Mouse (Mus musculus): ENCODE measurements around the gene Hoxb1. TPM values are rescaled to one million over a fixed set of nuclear protein-coding genes. Genes with fewer than 3 reads are reported as not detected.
A peak's percentile ranks its signal among the peaks of the same experiment; 100 is the strongest.

The Hoxb1 gene
- polyA plus RNA-seq, 1 experiment from 2014 or later = 0.13 TPM

GRCm38 (mm10) chr11:96405541-96405940 is 40.0 kb downstream of the Hoxb1 start:
- DNase-seq (ENCODE audit: low spot score) (no peak), ATAC-seq (ENCODE audit: low read depth) (no peak)
- Histone ChIP-seq H3K27ac (replicated peaks; ENCODE audit: low read depth, low read length) (no peak overlapping the region), H3K4me2 (ENCODE audit: low read depth, low read length) (no peak overlapping the region), H3K36me3 (ENCODE audit: control insufficient read depth, insufficient read depth, low read length) (no peaks in the 10 kb centered on the region), H3K27me3 (replicated peaks; ENCODE audit: control insufficient read depth, insufficient read depth, low read length) (0 out of 2 replicates have a peak, but pooled peaks cover 5% of the 10 kb centered on the region), H3K9me3 (ENCODE audit: control insufficient read depth, low read length) (no peaks in the 10 kb centered on the region), H3K9ac (ENCODE audit: low read depth, low read length) (no peak overlapping the region), H3K4me1 (ENCODE audit: control insufficient read depth, insufficient read depth, low read length) (peaks cover 19% of the 10 kb centered on the region; the same call in 1 of the 2 replicates), H3K4me3 (ENCODE audit: low read depth, low read length) (no peak overlapping the region)
- WGBS = 56% methylated on average over 4 of the region's 4 CpGs

- Histone ChIP-seq H3K9me3 (ENCODE audit: control insufficient read depth, low read length) (no peaks in the 10 kb centered on the region), H3K36me3 (ENCODE audit: control insufficient read depth, insufficient read depth, low read length) (no peaks in the 10 kb centered on the region), H3K27me3 (replicated peaks; ENCODE audit: control insufficient read depth, insufficient read depth, low read length) (0 out of 2 replicates have a peak, but pooled peaks cover 5% of the 10 kb centered on the region), H3K27ac (replicated peaks; ENCODE audit: low read depth, low read length) (no peak overlapping the region), H3K4me2 (ENCODE audit: low read depth, low read length) (peak overlapping the region; percentile 51), H3K4me3 (ENCODE audit: low read depth, low read length) (peak overlapping the region; percentile 14), H3K9ac (ENCODE audit: low read depth, low read length) (peak overlapping the region; percentile 1; the same call in 1 of the 2 replicates), H3K4me1 (ENCODE audit: control insufficient read depth, insufficient read depth, low read length) (peaks cover 19% of the 10 kb centered on the region; the same call in 1 of the 2 replicates)
- peak; percentile 81 for DNase-seq (ENCODE audit: low spot score)
- WGBS = 6% methylated on average over 33 of the region's 36 CpGs
- ATAC-seq (ENCODE audit: low read depth) = peak; percentile 77
Measured at GRCm38 (mm10) chr11:96407191-96408072, 41.9 kb downstream of the Hoxb1 start.

GRCm38 (mm10) chr11:96408234-96409010 is 42.9 kb downstream of the Hoxb1 start:
- Histone ChIP-seq H3K27ac (replicated peaks; ENCODE audit: low read depth, low read length) (no peak overlapping the region), H3K9ac (ENCODE audit: low read depth, low read length) (peak overlapping the region; percentile 1; the same call in 1 of the 2 replicates), H3K4me2 (ENCODE audit: low read depth, low read length) (peak overlapping the region; percentile 51), H3K9me3 (ENCODE audit: control insufficient read depth, low read length) (no peaks in the 10 kb centered on the region), H3K36me3 (ENCODE audit: control insufficient read depth, insufficient read depth, low read length) (no peaks in the 10 kb centered on the region), H3K4me3 (ENCODE audit: low read depth, low read length) (no peak overlapping the region), H3K4me1 (ENCODE audit: control insufficient read depth, insufficient read depth, low read length) (peaks cover 23% of the 10 kb centered on the region), H3K27me3 (replicated peaks; ENCODE audit: control insufficient read depth, insufficient read depth, low read length) (0 out of 2 replicates have a peak, but pooled peaks cover 5% of the 10 kb centered on the region)
- DNase-seq (ENCODE audit: low spot score) (peak; percentile 67), ATAC-seq (ENCODE audit: low read depth) (0 out of 2 replicates have a peak, but pooled peaks have one; percentile 16)
- WGBS = 29% methylated on average over 14 of the region's 14 CpGs

GRCm38 (mm10) chr11:96411019-96411418 is 45.5 kb downstream of the Hoxb1 start:
- ATAC-seq (ENCODE audit: low read depth) (no peak), DNase-seq (ENCODE audit: low spot score) (no peak)
- Histone ChIP-seq H3K9me3 (ENCODE audit: control insufficient read depth, low read length) (no peaks in the 10 kb centered on the region), H3K36me3 (ENCODE audit: control insufficient read depth, insufficient read depth, low read length) (no peaks in the 10 kb centered on the region), H3K27me3 (replicated peaks; ENCODE audit: control insufficient read depth, insufficient read depth, low read length) (0 out of 2 replicates have a peak, but pooled peaks cover 5% of the 10 kb centered on the region), H3K27ac (replicated peaks; ENCODE audit: low read depth, low read length) (no peak overlapping the region), H3K4me1 (ENCODE audit: control insufficient read depth, insufficient read depth, low read length) (peaks cover 26% of the 10 kb centered on the region), H3K4me3 (ENCODE audit: low read depth, low read length) (no peak overlapping the region), H3K9ac (ENCODE audit: low read depth, low read length) (no peak overlapping the region), H3K4me2 (ENCODE audit: low read depth, low read length) (no peak overlapping the region)
- WGBS = 78% methylated on average over 5 of the region's 5 CpGs

- Histone ChIP-seq H3K9ac (ENCODE audit: low read depth, low read length) (no peak overlapping the region), H3K4me3 (ENCODE audit: low read depth, low read length) (no peak overlapping the region), H3K4me1 (ENCODE audit: control insufficient read depth, insufficient read depth, low read length) (peaks cover 26% of the 10 kb centered on the region), H3K4me2 (ENCODE audit: low read depth, low read length) (no peak overlapping the region), H3K27ac (replicated peaks; ENCODE audit: low read depth, low read length) (no peak overlapping the region), H3K36me3 (ENCODE audit: control insufficient read depth, insufficient read depth, low read length) (no peaks in the 10 kb centered on the region), H3K27me3 (replicated peaks; ENCODE audit: control insufficient read depth, insufficient read depth, low read length) (0 out of 2 replicates have a peak, but pooled peaks cover 5% of the 10 kb centered on the region), H3K9me3 (ENCODE audit: control insufficient read depth, low read length) (no peaks in the 10 kb centered on the region)
- DNase-seq (ENCODE audit: low spot score) = no peak
- ATAC-seq (ENCODE audit: low read depth) = no peak
- 74% methylated on average over 4 of the region's 4 CpGs for WGBS
Measured at GRCm38 (mm10) chr11:96411934-96412333, 46.4 kb downstream of the Hoxb1 start.

- Histone ChIP-seq H3K9me3 (ENCODE audit: control insufficient read depth, low read length) (no peaks in the 10 kb centered on the region), H3K4me3 (ENCODE audit: low read depth, low read length) (no peak overlapping the region), H3K4me1 (ENCODE audit: control insufficient read depth, insufficient read depth, low read length) (peaks cover 19% of the 10 kb centered on the region), H3K4me2 (ENCODE audit: low read depth, low read length) (no peak overlapping the region), H3K27ac (replicated peaks; ENCODE audit: low read depth, low read length) (peak overlapping the region; percentile 3; the same call in 1 of the 2 replicates), H3K27me3 (replicated peaks; ENCODE audit: control insufficient read depth, insufficient read depth, low read length) (0 out of 2 replicates have a peak, but pooled peaks cover 5% of the 10 kb centered on the region), H3K9ac (ENCODE audit: low read depth, low read length) (no peak overlapping the region), H3K36me3 (ENCODE audit: control insufficient read depth, insufficient read depth, low read length) (no peaks in the 10 kb centered on the region)
- DNase-seq (ENCODE audit: low spot score) (peak; percentile 26), ATAC-seq (ENCODE audit: low read depth) (no peak)
- 61% methylated on average over 9 of the region's 9 CpGs for WGBS
Measured at GRCm38 (mm10) chr11:96412941-96413491, 47.5 kb downstream of the Hoxb1 start.

- Histone ChIP-seq H3K9me3 (ENCODE audit: control insufficient read depth, low read length) (no peaks in the 10 kb centered on the region), H3K27me3 (replicated peaks; ENCODE audit: control insufficient read depth, insufficient read depth, low read length) (0 out of 2 replicates have a peak, but pooled peaks cover 5% of the 10 kb centered on the region), H3K4me1 (ENCODE audit: control insufficient read depth, insufficient read depth, low read length) (peaks cover 16% of the 10 kb centered on the region), H3K9ac (ENCODE audit: low read depth, low read length) (no peak overlapping the region), H3K4me3 (ENCODE audit: low read depth, low read length) (no peak overlapping the region), H3K36me3 (ENCODE audit: control insufficient read depth, insufficient read depth, low read length) (no peaks in the 10 kb centered on the region), H3K27ac (replicated peaks; ENCODE audit: low read depth, low read length) (peak overlapping the region; percentile 3; the same call in 1 of the 2 replicates), H3K4me2 (ENCODE audit: low read depth, low read length) (no peak overlapping the region)
- DNase-seq (ENCODE audit: low spot score) (peak; percentile 92), ATAC-seq (ENCODE audit: low read depth) (peak; percentile 78; the same call in 1 of the 2 replicates)
- 13% methylated on average over 8 of the region's 8 CpGs for WGBS
Measured at GRCm38 (mm10) chr11:96413527-96413926, 48.0 kb downstream of the Hoxb1 start.

GRCm38 (mm10) chr11:96414002-96414401 is 48.5 kb downstream of the Hoxb1 start:
- 37% methylated on average over 2 of the region's 2 CpGs for WGBS
- H3K27ac ChIP-seq (replicated peaks; ENCODE audit: low read depth, low read length) = peak overlapping the region; percentile 58; the same call in 1 of the 2 replicates
- H3K9ac ChIP-seq (ENCODE audit: low read depth, low read length) = no peak overlapping the region
- no peak overlapping the region for H3K4me3 ChIP-seq (ENCODE audit: low read depth, low read length)
- no peak for ATAC-seq (ENCODE audit: low read depth)
- H3K9me3 ChIP-seq (ENCODE audit: control insufficient read depth, low read length) = no peaks in the 10 kb centered on the region
- peaks cover 13% of the 10 kb centered on the region for H3K4me1 ChIP-seq (ENCODE audit: control insufficient read depth, insufficient read depth, low read length)
- no peaks in the 10 kb centered on the region for H3K36me3 ChIP-seq (ENCODE audit: control insufficient read depth, insufficient read depth, low read length)
- DNase-seq (ENCODE audit: low spot score) = peak; percentile 31
- 0 out of 2 replicates have a peak, but pooled peaks cover 5% of the 10 kb centered on the region for H3K27me3 ChIP-seq (replicated peaks; ENCODE audit: control insufficient read depth, insufficient read depth, low read length)
- H3K4me2 ChIP-seq (ENCODE audit: low read depth, low read length) = 0 out of 2 replicates have a peak overlapping the region, but pooled peaks have one; percentile 14

Data from embryonic facial prominence, embryonic 14.5 days (tissue).